Mouse (Mus musculus) ES-E14 (cell line): ENCODE measurements at regions not wholly inside any gene's neighbourhood (a gene's known extent, or its start where the extent isn't known, plus 50 kb on each side); places are given as distances from the start of the nearest gene placed in this dataset.

Experiments used
- DNase-seq: peaks from one replicate; pipeline ENCODE4 v3.0.0-alpha.2; 2013; ENCODE audit warnings: low read depth, low spot score
- H3K27ac ChIP-seq: 2 replicates; pipeline ENCODE4 v1.5.1; 2012; ENCODE audit warnings: low read depth, mild to moderate bottlenecking, low read length, moderate library complexity, mixed read lengths; ENCODE audit not compliant: poor library complexity, insufficient read depth, severe bottlenecking
- H3K36me3 ChIP-seq: 2 replicates; pipeline ENCODE4 v1.6.1; 2012; ENCODE audit warnings: mild to moderate bottlenecking, low read length, moderate library complexity, mixed read lengths; ENCODE audit not compliant: control insufficient read depth, poor library complexity, insufficient read depth, severe bottlenecking
- H3K4me1 ChIP-seq, 2 experiments: fragments of 150-350 bp in 1 of 2; sonication (generic) in 1 of 2; 2 replicates each; pipeline ENCODE4 v1.6.1; 2012; ENCODE audit warnings: low read length in 2 of 2, mild to moderate bottlenecking in 1 of 2, mixed read lengths in 1 of 2; ENCODE audit not compliant: control insufficient read depth in 2 of 2, insufficient read depth in 2 of 2, poor library complexity in 1 of 2
- H3K4me3 ChIP-seq, 2 experiments: fragments of 150-350 bp in 1 of 2; sonication (generic) in 1 of 2; 2 replicates each; pipeline ENCODE4 v1.5.1; 2012; ENCODE audit warnings: low read length in 2 of 2, low read depth in 1 of 2, mild to moderate bottlenecking in 1 of 2, mixed read lengths in 1 of 2; ENCODE audit not compliant: insufficient read depth in 1 of 2, poor library complexity in 1 of 2, severe bottlenecking in 1 of 2
- H3K9ac ChIP-seq: 2 replicates; pipeline ENCODE4 v1.6.1; 2012; ENCODE audit warnings: low read depth, mild to moderate bottlenecking, low read length, mixed read lengths; ENCODE audit not compliant: poor library complexity, insufficient read depth, severe bottlenecking
- H3K9me3 ChIP-seq: fragments of 150-350 bp; sonication (generic); 2 replicates; pipeline ENCODE4 v1.6.1; 2012; ENCODE audit warnings: low read depth, mild to moderate bottlenecking, low read length; ENCODE audit not compliant: control insufficient read depth, insufficient read depth
- CHD2 ChIP-seq: IDR thresholded peaks from 2 replicates; pipeline ENCODE4 v1.6.1; 2014; ENCODE audit warnings: mild to moderate bottlenecking, low read depth, low read length, inconsistent platforms
- HCFC1 ChIP-seq: IDR thresholded peaks from 2 replicates; pipeline ENCODE4 v1.6.1; 2012; ENCODE audit warnings: low read length, inconsistent platforms, borderline replicate concordance; ENCODE audit not compliant: insufficient read depth
- MAFK ChIP-seq: IDR thresholded peaks from 2 replicates; pipeline ENCODE4 v1.6.1; 2014; ENCODE audit warnings: mild to moderate bottlenecking, low read depth, low read length, inconsistent platforms; ENCODE audit not compliant: insufficient read depth
- ZC3H11A ChIP-seq: IDR thresholded peaks from 2 replicates; pipeline ENCODE4 v1.6.1; 2012; ENCODE audit warnings: low read depth, mild to moderate bottlenecking, inconsistent platforms, low read length, borderline replicate concordance
- ZNF384 ChIP-seq: IDR thresholded peaks from 2 replicates; pipeline ENCODE4 v1.6.1; 2012; ENCODE audit warnings: low read depth, low read length, inconsistent platforms
- in situ Hi-C, 2 experiments: fragments of 600-800 bp; cut with MboI; formaldehyde crosslinking; loops; one replicate each; pipeline ENCODE4 v1.15.1; 2025; ENCODE audit warnings: low sequenced_read_pairs in 2 of 2, inconsistent platforms in 1 of 2; ENCODE audit not compliant: unreplicated experiment in 2 of 2

DNA sequence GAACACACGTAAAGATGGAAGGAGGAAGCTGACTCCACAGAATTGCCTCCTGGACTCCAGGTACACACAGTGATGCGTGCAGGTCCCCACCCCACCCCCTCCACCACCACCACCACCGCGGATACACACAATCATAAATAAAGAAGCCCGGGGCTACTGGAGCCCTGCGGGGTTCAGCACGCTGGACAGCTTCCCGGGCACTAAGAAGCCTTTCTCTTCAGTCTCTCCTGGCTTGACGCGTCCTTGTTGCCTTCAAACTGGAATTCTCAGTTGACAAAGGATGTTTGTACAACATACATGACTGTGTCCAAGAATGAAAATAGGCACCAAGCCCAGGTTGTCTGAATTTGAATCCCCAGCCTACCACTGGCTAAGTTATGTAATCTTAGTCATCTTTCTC is 180.2 kb downstream of the Ptpru start:
- H3K9me3 ChIP-seq: no peaks in the 10 kb centered on the region
- no peaks in the 10 kb centered on the region for H3K36me3 ChIP-seq
- peak; percentile 24 for DNase-seq
- H3K27ac ChIP-seq: no peak overlapping the region
- no peak for TF ChIP-seq ZC3H11A
- no peak for TF ChIP-seq CHD2
- TF ChIP-seq ZNF384: no peak
- TF ChIP-seq HCFC1: no peak
- TF ChIP-seq MAFK: no peak
- no peak overlapping the region for H3K9ac ChIP-seq
- no peak overlapping the region for H3K4me3 ChIP-seq
- in situ Hi-C loops: no loop called here
- H3K4me1 ChIP-seq: no peaks in the 10 kb centered on the region

DNA sequence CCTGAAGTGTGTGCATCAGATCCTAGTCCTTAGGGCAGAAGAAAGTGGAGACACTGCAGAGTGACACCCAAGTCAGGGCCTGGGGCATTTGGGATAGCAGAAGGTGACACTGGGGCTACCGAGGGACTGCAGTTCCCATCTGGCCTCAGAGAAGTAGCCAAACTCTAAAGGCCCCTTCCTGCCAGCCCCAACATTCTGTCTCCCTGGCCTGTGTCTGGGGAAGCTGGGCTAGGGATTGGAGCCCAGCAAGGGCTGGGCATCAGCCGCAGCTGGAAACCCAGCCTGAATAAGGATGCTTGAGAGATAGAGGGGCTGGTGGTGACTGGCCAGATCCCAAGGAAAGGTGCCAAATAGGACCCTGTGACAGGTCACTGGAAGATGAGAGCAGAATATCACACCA is 177.2 kb downstream of the Ptpru start:
- H3K4me3 ChIP-seq: no peak overlapping the region
- H3K27ac ChIP-seq: no peak overlapping the region
- H3K9me3 ChIP-seq: no peaks in the 10 kb centered on the region
- in situ Hi-C loops: no loop called here
- no peak overlapping the region for H3K9ac ChIP-seq
- DNase-seq: no peak
- H3K36me3 ChIP-seq: no peaks in the 10 kb centered on the region
- no peak for TF ChIP-seq CHD2
- TF ChIP-seq MAFK: no peak
- no peak for TF ChIP-seq ZNF384
- TF ChIP-seq ZC3H11A: no peak
- no peak for TF ChIP-seq HCFC1
- no peaks in the 10 kb centered on the region for H3K4me1 ChIP-seq

DNA sequence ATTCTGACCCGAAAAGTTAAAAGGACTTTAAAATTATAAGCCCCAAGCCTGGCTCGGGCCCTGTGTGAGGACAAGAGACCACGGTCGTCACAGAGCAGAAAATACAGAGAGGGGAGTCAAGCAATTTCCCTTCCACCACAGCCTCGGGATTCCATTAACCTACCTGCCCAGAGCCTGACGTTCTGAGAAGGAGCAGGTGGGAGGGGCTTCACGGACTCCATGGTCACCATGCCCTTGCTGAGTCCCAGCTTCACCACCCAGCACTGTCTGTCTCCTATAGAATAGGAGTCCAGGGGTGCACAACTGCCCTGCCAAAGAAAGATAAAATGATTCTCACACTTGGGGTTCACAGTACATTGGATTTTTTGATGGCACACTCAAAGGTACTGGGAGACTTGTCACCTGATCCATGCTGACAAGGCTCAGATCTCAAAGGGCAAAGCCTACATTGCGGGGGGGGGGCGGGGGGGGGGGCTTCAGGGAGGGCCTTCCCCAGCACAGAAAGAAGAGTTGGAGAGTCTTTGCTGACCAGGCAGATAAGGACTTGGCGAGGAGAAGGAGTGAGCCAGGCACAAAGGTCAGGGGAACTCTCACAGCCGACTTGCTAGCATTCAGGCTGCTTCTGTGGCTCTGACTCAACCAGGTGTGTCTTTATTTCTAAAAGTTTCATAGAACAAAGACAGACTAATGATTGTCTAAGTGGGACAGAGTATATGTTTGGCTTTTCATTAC is 166.1 kb downstream of the Ptpru start:
- H3K36me3 ChIP-seq: no peaks in the 10 kb centered on the region
- no peak overlapping the region for H3K9ac ChIP-seq
- in situ Hi-C loops: no loop called here
- no peaks in the 10 kb centered on the region for H3K4me1 ChIP-seq
- H3K27ac ChIP-seq: no peak overlapping the region
- no peak overlapping the region for H3K4me3 ChIP-seq
- DNase-seq: no peak
- TF ChIP-seq ZNF384 (no peak), CHD2 (no peak), ZC3H11A (no peak), MAFK (no peak), HCFC1 (no peak)
- H3K9me3 ChIP-seq: no peaks in the 10 kb centered on the region

DNA sequence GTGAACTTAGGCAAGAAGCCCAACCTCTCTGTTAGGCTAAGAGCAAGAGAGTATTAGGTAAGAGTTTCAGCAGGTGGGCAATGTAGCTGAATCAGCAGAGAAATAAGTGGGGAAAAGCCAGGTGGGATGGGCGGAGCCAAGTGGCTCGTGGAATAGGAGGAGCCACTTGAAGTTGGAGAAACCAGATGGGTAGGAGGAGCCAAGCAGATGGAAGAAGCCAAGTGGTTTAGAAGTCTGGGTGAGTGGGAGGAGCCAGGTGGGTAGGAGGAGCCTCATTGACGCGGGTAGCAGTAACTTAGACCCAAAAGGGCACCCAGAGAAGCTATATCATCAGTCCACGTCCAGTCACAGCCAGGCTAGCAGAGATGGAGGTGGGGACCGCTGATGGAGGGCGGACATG is 160.1 kb downstream of the Ptpru start:
- Histone ChIP-seq H3K27ac (no peak overlapping the region), H3K4me3 (peak overlapping the region; percentile 71 to 72), H3K9ac (peak overlapping the region; percentile 47; the same call in 1 of the 2 replicates), H3K4me1 (no peaks in the 10 kb centered on the region), H3K36me3 (no peaks in the 10 kb centered on the region), H3K9me3 (no peaks in the 10 kb centered on the region)
- in situ Hi-C loops: no loop called here
- 0 out of 2 replicates have a peak, but pooled peaks have one; percentile 45 for TF ChIP-seq HCFC1
- TF ChIP-seq CHD2: no peak
- TF ChIP-seq ZC3H11A: no peak
- no peak for TF ChIP-seq ZNF384
- TF ChIP-seq MAFK: peak; percentile 88; the same call in 1 of the 2 replicates
- DNase-seq: peak; percentile 73

DNA sequence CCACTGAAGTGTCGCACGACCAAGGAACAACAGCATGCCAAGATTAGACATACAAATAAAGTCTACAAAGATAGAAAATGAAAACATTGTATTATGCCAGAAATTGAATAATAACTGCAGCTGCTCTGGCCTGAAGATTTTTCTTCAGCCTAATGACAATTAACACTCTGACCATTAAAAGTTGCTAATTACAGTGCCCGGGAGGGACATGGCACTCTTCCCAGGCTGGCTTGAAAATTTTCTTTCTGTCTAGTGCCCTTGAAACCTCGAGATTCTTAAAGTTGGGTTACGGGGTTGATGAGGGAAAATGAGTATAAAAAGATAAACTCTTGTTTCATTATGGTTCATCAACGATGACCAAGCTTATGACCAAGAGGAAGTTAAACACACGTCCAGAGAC is 154.9 kb downstream of the Ptpru start:
- no peaks in the 10 kb centered on the region for H3K9me3 ChIP-seq
- in situ Hi-C loops: no loop called here
- H3K36me3 ChIP-seq: no peaks in the 10 kb centered on the region
- H3K4me3 ChIP-seq: no peak overlapping the region
- no peak overlapping the region for H3K9ac ChIP-seq
- no peak overlapping the region for H3K27ac ChIP-seq
- DNase-seq: no peak
- H3K4me1 ChIP-seq: no peaks in the 10 kb centered on the region
- TF ChIP-seq ZC3H11A (no peak), HCFC1 (no peak), ZNF384 (no peak), CHD2 (no peak), MAFK (no peak)
